In the genomic region with DNA sequence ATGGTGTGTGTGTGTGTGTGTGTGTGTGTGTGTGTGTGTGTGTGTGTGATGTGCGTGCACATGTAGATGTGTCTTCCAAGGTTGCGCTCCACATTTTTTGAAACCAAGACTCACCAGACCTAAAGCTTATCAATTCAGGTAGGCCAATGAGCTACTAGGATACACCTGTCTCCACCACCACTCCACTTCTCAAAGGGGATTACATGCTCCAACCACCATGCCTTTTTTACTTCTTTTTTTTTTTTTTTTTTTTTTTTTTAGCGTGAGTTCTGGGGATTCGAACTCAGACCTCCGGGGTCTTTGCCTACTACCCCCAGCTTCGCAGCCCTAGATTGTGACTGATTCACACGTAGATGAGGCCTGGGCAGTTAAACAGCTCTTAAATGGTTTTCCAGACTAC, we compare ENCODE assay signal across 11 mouse cellular contexts. TPM values are rescaled to one million over a fixed set of nuclear protein-coding genes. Genes with fewer than 3 reads are reported as not detected.
A peak's percentile ranks its signal among the peaks of the same experiment; 100 is the strongest.
DNase-seq lines count a peak whose midpoint lies in the region; ATAC-seq and TF ChIP-seq lines count a peak whose summit lies in the region.
"Had no signal": no experiment of that assay in that cellular context is flagged by ENCODE, and none has a peak within 500 bp of the region (broad histone marks: within the 10 kb centered on the region; RNA-seq: fewer than 3 reads in every experiment).

No protein-coding gene starts in this region.

- WGBS in heart, postnatal 0 days: 60% methylated on average over 7 of the region's 7 CpGs
- 58% methylated on average over 7 of the region's 7 CpGs for WGBS in embryonic facial prominence, embryonic 12.5 days
- 70% methylated on average over 7 of the region's 7 CpGs for WGBS in forebrain, postnatal 0 days
- 53% methylated on average over 7 of the region's 7 CpGs for WGBS in liver, embryonic 16.5 days (ENCODE audit: insufficient replicate concordance)

- no peaks in the 10 kb centered on the region for H3K36me3 ChIP-seq in heart, postnatal 0 days (replicated peaks; ENCODE audit: control insufficient read depth, insufficient read depth, low read length)
- H3K36me3 ChIP-seq in embryonic facial prominence, embryonic 12.5 days: no peaks in the 10 kb centered on the region
- H3K36me3 ChIP-seq in forebrain, postnatal 0 days (ENCODE audit: insufficient read depth): no peaks in the 10 kb centered on the region
- no peaks in the 10 kb centered on the region for H3K36me3 ChIP-seq in liver, embryonic 16.5 days (ENCODE audit: control insufficient read depth, insufficient read depth)

- ATAC-seq in heart, postnatal 0 days (ENCODE audit: insufficient read depth, low read depth): no peak
- ATAC-seq in embryonic facial prominence, embryonic 12.5 days (ENCODE audit: insufficient number of reproducible peaks, insufficient read depth, low FRiP score, low TSS enrichment): peak; percentile 15; the same call in 1 of the 2 replicates
- ATAC-seq in forebrain, postnatal 0 days: no peak
- no peak for ATAC-seq in liver, embryonic 16.5 days (ENCODE audit: low read depth)
- ATAC-seq in inflammation-experienced regulatory T-cells, adult 6 months: no peak

- no peak overlapping the region for H3K4me2 ChIP-seq in heart, postnatal 0 days (ENCODE audit: low read depth, low read length)
- H3K4me2 ChIP-seq in embryonic facial prominence, embryonic 12.5 days (replicated peaks): no peak overlapping the region
- H3K4me2 ChIP-seq in forebrain, postnatal 0 days (ENCODE audit: low read depth): peak overlapping the region; percentile 60
- peak overlapping the region; percentile 66; the same call in 1 of the 2 replicates for H3K4me2 ChIP-seq in liver, embryonic 16.5 days (ENCODE audit: low read depth, low read length)

- H3K4me1 ChIP-seq in heart, postnatal 0 days (ENCODE audit: control insufficient read depth, insufficient read depth): no peaks in the 10 kb centered on the region
- H3K4me1 ChIP-seq in embryonic facial prominence, embryonic 12.5 days: no peaks in the 10 kb centered on the region
- 0 out of 2 replicates have a peak, but pooled peaks cover 4% of the 10 kb centered on the region for H3K4me1 ChIP-seq in forebrain, postnatal 0 days (ENCODE audit: insufficient read depth)
- no peaks in the 10 kb centered on the region; the same call in none of the 2 replicates for H3K4me1 ChIP-seq in liver, embryonic 16.5 days (ENCODE audit: control insufficient read depth, low read depth, low read length)

- no peak for DNase-seq in heart, postnatal 0 days (ENCODE audit: low spot score)
- DNase-seq in heart, adult 8-10 months (ENCODE audit: low spot score): no peak
- DNase-seq in forebrain, postnatal 0 days: no peak
- DNase-seq in adrenal gland, adult 2 months: no peak
- no peak for DNase-seq in left cerebral cortex, postnatal 10 days (ENCODE audit: extremely low spot score in 1 of 2, low spot score in 2 of 2)

- H3K9me3 ChIP-seq in heart, postnatal 0 days (replicated peaks; ENCODE audit: control insufficient read depth, low read length): no peaks in the 10 kb centered on the region
- H3K9me3 ChIP-seq in embryonic facial prominence, embryonic 12.5 days: no peaks in the 10 kb centered on the region
- H3K9me3 ChIP-seq in forebrain, postnatal 0 days (ENCODE audit: low read length): no peaks in the 10 kb centered on the region
- H3K9me3 ChIP-seq in liver, embryonic 16.5 days (replicated peaks; ENCODE audit: control insufficient read depth, low read length): no peaks in the 10 kb centered on the region

- H3K9ac ChIP-seq in heart, postnatal 0 days (replicated peaks; ENCODE audit: low read depth, low read length): no peak overlapping the region
- no peak overlapping the region for H3K9ac ChIP-seq in embryonic facial prominence, embryonic 12.5 days
- no peak overlapping the region for H3K9ac ChIP-seq in forebrain, postnatal 0 days
- H3K9ac ChIP-seq in liver, embryonic 16.5 days (ENCODE audit: low read depth, low read length): no peak overlapping the region

- no peak for TF ChIP-seq EP300 in heart, postnatal 0 days (IDR thresholded peaks at IDR 0.05; ENCODE audit: low read depth)

- no peaks in the 10 kb centered on the region for H3K27me3 ChIP-seq in heart, postnatal 0 days (ENCODE audit: control insufficient read depth, insufficient read depth, low read length)
- H3K27me3 ChIP-seq in embryonic facial prominence, embryonic 12.5 days: no peaks in the 10 kb centered on the region
- no peaks in the 10 kb centered on the region for H3K27me3 ChIP-seq in forebrain, postnatal 0 days (ENCODE audit: insufficient read depth, low read length)
- no peaks in the 10 kb centered on the region for H3K27me3 ChIP-seq in liver, embryonic 16.5 days (ENCODE audit: control insufficient read depth, insufficient read depth, low read depth, low read length)

- H3K4me3 ChIP-seq in heart, postnatal 0 days (ENCODE audit: low read depth, low read length): peak overlapping the region; percentile 61; the same call in 1 of the 2 replicates
- no peak overlapping the region for H3K4me3 ChIP-seq in embryonic facial prominence, embryonic 12.5 days
- peak overlapping the region; percentile 51 for H3K4me3 ChIP-seq in forebrain, postnatal 0 days (ENCODE audit: low read depth, low read length)
- H3K4me3 ChIP-seq in liver, embryonic 16.5 days (ENCODE audit: low read depth, low read length): no peak overlapping the region

- peak overlapping the region; percentile 93; the same call in 1 of the 2 replicates for H3K27ac ChIP-seq in heart, postnatal 0 days (ENCODE audit: low read depth)
- H3K27ac ChIP-seq in embryonic facial prominence, embryonic 12.5 days: 0 out of 2 replicates have a peak overlapping the region, but pooled peaks have one; percentile 94
- H3K27ac ChIP-seq in forebrain, postnatal 0 days (ENCODE audit: low read depth, low read length): no peak overlapping the region
- H3K27ac ChIP-seq in liver, embryonic 16.5 days (ENCODE audit: low read length): no peak overlapping the region

- intact Hi-C loops in left cerebral cortex, postnatal 10 days (cut with DNase I): no loop called here

- no peak for TF ChIP-seq CTCF in heart, postnatal 0 days (IDR thresholded peaks at IDR 0.05; ENCODE audit: low read depth)
- TF ChIP-seq CTCF in forebrain, postnatal 0 days (IDR thresholded peaks at IDR 0.05; ENCODE audit: low read depth): no peak

RNA-seq across cellular contexts. Expression of a gene that starts 0.3 kb away (rescaled TPM):
- not detected in 2 replicates for total RNA-seq in heart, postnatal 0 days (2014; rRNA removed; ENCODE audit: low replicate concordance)
- 0.72 and 0.97 TPM in 2 replicates for polyA plus RNA-seq in heart, postnatal 0 days (2015; fragmentation: Nextera tagmentation; extraction: Ambion mirVana)
- not detected for total RNA-seq in heart, adult 8-10 months (2022)
- 0.36 TPM in 1 of 2 replicates, not detected in the other for polyA plus RNA-seq in embryonic facial prominence, embryonic 12.5 days (2016; fragmentation: Nextera tagmentation; extraction: Ambion mirVana)
- 0.52 and 1.5 TPM in 2 replicates for total RNA-seq in forebrain, postnatal 0 days (2014; rRNA removed)
- 0.73 and 1.2 TPM in 2 replicates for polyA plus RNA-seq in forebrain, postnatal 0 days (2015; fragmentation: Nextera tagmentation; extraction: Ambion mirVana)
- polyA plus RNA-seq in liver, embryonic 16.5 days (2015; fragmentation: Nextera tagmentation; extraction: Ambion mirVana): 0.18 TPM in 1 of 2 replicates, not detected in the other
- total RNA-seq in adrenal gland, adult 2 months (2021): 1 to 10 TPM in 1 of 2 experiments, under 1 TPM in 1; 0.62 to 1.2 TPM
- 0.67 and 1.0 TPM in 2 replicates for polyA plus RNA-seq in adrenal gland, adult 2 months (2012; rRNA removed)
- not detected for polyA plus RNA-seq in inflammation-experienced regulatory T-cells, adult 6 months (2017; shearing (Covaris generic))
- under 1 TPM in 1 of 2 experiments, not detected in 1; 0.51 TPM for total RNA-seq in left cerebral cortex, postnatal 10 days (2021)
- total RNA-seq: megakaryocyte-erythroid progenitor cell, adult 5-6 weeks had no signal
- polyA plus RNA-seq: erythroblast, embryonic 14.5 days; large intestine, adult 2 months had no signal

Comparison
In these comparisons a context has a peak if more than half of its experiments do, and no peak if none do; other contexts are left out.
1. H3K27ac ChIP-seq: peak in heart, postnatal 0 days (single experiment) and embryonic facial prominence, embryonic 12.5 days (single experiment); none in forebrain, postnatal 0 days (single experiment) and liver, embryonic 16.5 days (single experiment).
2. H3K4me2 ChIP-seq: peak in forebrain, postnatal 0 days (single experiment) and liver, embryonic 16.5 days (single experiment); none in heart, postnatal 0 days (single experiment) and embryonic facial prominence, embryonic 12.5 days (single experiment).
3. H3K4me3 ChIP-seq: peak in heart, postnatal 0 days (single experiment) and forebrain, postnatal 0 days (single experiment); none in embryonic facial prominence, embryonic 12.5 days (single experiment) and liver, embryonic 16.5 days (single experiment).